Mouse (Mus musculus): ENCODE results near the gene Rfxank.

GRCm38 (mm10) chr8:70111192-70111795 lies 27.7 kb downstream of the Rfxank start:
- TF ChIP-seq CTCF (IDR thresholded peaks at IDR 0.05; ENCODE audit: low read depth, low read length), result no peak
- no peak for TF ChIP-seq POLR2A (IDR thresholded peaks at IDR 0.05; ENCODE audit: borderline replicate concordance, low read depth, low read length)
